Mouse (Mus musculus): Measurements from ENCODE around the gene Uqcr11. TPM values are rescaled to one million over a fixed set of nuclear protein-coding genes. Genes with fewer than 3 reads are reported as not detected.
A peak's percentile ranks its signal among the peaks of the same experiment; 100 is the strongest.

Uqcr11 gene
- total RNA-seq, 2 experiments from 2014 or later, result 373 to 394 TPM

- peak; percentile 55 to 69 for DNase-seq (ENCODE audit: extremely low spot score in 1 of 2, low spot score in 2 of 2)
- no peak for TF ChIP-seq CTCF (IDR thresholded peaks at IDR 0.05)
- no peak overlapping the region for H3K4me3 ChIP-seq
- H3K27ac ChIP-seq, result peak overlapping the region; percentile 40
- intact Hi-C loops (cut with DNase I), result no loop called here
These were observed 6.3 kb upstream of the Uqcr11 start for GRCm38 (mm10) chr10:80412656-80413541.

GRCm38 (mm10) chr10:80407924-80408323 is 1.3 kb upstream of the Uqcr11 start:
- DNase-seq (ENCODE audit: extremely low spot score in 1 of 2, low spot score in 2 of 2), result no peak
- Histone ChIP-seq H3K4me3 (no peak overlapping the region), H3K27ac (no peak overlapping the region)
- no peak for TF ChIP-seq CTCF (IDR thresholded peaks at IDR 0.05)
- intact Hi-C loops (cut with DNase I), result no loop called here

GRCm38 (mm10) chr10:80405481-80406173 is 1.0 kb downstream of the Uqcr11 start:
- intact Hi-C loops (cut with DNase I), result loop anchor here (1.0 kb wide), 1 partner anchor 28 kb away; the partner anchor contains the start of gene Tcf3
- peak; percentile 5; the same call in 1 of the 2 replicates for TF ChIP-seq CTCF (IDR thresholded peaks at IDR 0.05)
- DNase-seq (ENCODE audit: extremely low spot score in 1 of 2, low spot score in 2 of 2), result no peak
- Histone ChIP-seq H3K27ac (no peak overlapping the region), H3K4me3 (peak overlapping the region; percentile 87)

DNA sequence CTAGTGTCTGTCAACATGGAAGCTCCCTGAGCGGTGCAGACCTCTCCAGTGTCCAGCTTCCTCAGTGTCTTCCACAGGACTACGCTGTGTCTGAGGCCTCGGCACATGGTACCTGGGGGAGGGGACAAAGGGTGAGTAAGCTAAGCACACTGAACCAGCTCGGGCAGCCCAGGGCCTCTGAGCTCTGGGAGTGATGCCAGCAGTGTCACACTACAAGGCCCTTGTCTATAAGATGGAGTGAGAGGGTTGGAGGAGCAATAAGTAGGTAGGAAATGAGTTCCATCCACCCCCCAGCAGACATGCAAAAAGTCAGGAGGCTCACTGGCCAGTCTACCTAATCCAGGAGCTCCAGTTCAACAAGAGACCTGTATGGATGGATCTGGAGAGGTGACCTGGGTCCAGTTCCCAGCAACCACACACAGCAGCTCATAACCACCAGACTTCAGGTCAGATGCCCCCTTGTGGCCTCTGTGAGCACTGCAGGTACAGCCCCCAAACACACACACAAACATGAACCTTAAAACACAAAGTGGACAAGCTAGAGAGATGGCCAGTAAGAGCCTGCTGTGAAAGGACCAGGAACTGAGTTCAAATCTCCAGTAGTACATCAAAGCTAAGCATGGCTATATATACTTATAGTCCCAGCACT is 3.5 kb downstream of the Uqcr11 start:
- intact Hi-C loops (cut with DNase I), result no loop called here
- no peak overlapping the region for H3K4me3 ChIP-seq
- H3K27ac ChIP-seq, result no peak overlapping the region
- DNase-seq (ENCODE audit: extremely low spot score in 1 of 2, low spot score in 2 of 2), result no peak
- peak; percentile 66 for TF ChIP-seq CTCF (IDR thresholded peaks at IDR 0.05)

GRCm38 (mm10) chr10:80400704-80401161 is 5.9 kb downstream of the Uqcr11 start:
- intact Hi-C loops (cut with DNase I), result no loop called here
- TF ChIP-seq CTCF (IDR thresholded peaks at IDR 0.05), result no peak
- DNase-seq (ENCODE audit: extremely low spot score in 1 of 2, low spot score in 2 of 2), result no peak
- Histone ChIP-seq H3K27ac (peak overlapping the region; percentile 89), H3K4me3 (peak overlapping the region; percentile 78; the same call in 1 of the 2 replicates)

DNA sequence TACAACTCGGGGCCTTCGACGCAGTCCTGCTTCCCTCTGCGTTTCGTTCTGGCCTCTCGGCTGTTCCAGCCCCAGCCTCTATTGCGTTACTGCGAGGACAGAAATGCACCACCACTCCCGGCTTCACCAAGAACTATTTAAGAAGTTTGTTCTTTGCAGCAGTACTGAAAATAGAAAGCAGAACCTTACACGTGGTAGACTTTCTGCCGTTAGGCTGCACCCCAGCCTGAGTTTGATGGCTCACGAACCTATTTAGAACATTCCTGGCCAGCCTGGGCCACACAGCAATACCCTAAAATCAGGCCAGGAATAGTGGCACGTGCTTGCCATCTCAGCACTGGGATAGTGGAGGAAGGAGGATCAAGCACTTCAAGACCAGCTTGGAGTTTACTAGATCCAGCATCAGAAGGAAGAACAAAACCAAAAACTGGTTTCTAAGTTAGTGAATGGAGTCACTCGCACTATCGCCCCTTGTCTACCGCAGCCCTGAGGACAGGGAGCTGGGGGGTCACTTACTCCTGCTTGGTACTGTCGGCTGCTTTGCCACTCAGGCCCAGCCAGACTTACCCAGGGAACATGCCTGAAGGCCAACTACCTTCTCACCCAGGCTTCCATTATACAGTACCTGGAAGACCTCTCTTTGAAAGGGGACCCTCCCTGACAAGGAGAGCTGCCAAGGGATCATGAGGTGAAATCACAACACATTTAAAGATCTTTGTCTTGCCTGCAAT is 6.5 kb downstream of the Uqcr11 start:
- no peak for DNase-seq (ENCODE audit: extremely low spot score in 1 of 2, low spot score in 2 of 2)
- intact Hi-C loops (cut with DNase I), result no loop called here
- H3K4me3 ChIP-seq, result peak overlapping the region; percentile 78
- peak overlapping the region; percentile 89 for H3K27ac ChIP-seq
- TF ChIP-seq CTCF (IDR thresholded peaks at IDR 0.05), result no peak

GRCm38 (mm10) chr10:80399191-80399972 is 7.2 kb downstream of the Uqcr11 start, which contains the start of gene Mbd3:
TSS of gene Mbd3 (minus strand) at chr10:80399550.
- TF ChIP-seq CTCF (IDR thresholded peaks at IDR 0.05), result no peak
- DNase-seq (ENCODE audit: extremely low spot score in 1 of 2, low spot score in 2 of 2), result peak; percentile 98 to 100
- intact Hi-C loops (cut with DNase I), result no loop called here
- H3K4me3 ChIP-seq, result peak within 1 kb of the TSS; percentile 78
- peak within 1 kb of the TSS; percentile 99 for H3K27ac ChIP-seq

DNA sequence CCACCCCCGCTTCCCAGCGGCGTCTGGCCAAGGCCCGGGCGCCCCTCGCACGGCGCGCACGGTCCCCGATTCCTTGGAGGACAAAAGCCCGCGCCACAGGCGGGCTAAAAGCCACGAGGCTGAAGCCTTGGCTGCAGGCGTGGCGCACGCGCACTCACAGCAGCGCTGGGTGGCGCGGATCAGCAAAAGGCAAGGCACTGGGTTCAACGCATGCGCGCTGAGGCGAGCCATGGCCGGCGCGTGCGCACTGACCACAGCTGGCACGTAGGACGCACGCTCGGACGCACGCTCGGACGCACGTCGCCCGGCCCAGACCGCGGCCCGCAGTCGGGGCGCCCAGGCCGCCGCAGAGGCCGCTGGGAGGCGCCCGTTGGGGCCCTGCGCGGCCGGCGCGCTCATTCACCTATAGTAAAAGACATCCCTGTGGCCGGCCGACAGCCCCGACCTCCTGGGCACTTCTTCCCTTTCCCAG is 7.9 kb downstream of the Uqcr11 start:
- no peak; the same call in none of the 2 replicates for TF ChIP-seq CTCF (IDR thresholded peaks at IDR 0.05)
- DNase-seq (ENCODE audit: extremely low spot score in 1 of 2, low spot score in 2 of 2), result peak; percentile 98
- intact Hi-C loops (cut with DNase I), result no loop called here
- peak overlapping the region; percentile 99 for H3K27ac ChIP-seq
- peak overlapping the region; percentile 78 for H3K4me3 ChIP-seq

GRCm38 (mm10) chr10:80398174-80398535 is 8.5 kb downstream of the Uqcr11 start:
- intact Hi-C loops (cut with DNase I), result no loop called here

DNA sequence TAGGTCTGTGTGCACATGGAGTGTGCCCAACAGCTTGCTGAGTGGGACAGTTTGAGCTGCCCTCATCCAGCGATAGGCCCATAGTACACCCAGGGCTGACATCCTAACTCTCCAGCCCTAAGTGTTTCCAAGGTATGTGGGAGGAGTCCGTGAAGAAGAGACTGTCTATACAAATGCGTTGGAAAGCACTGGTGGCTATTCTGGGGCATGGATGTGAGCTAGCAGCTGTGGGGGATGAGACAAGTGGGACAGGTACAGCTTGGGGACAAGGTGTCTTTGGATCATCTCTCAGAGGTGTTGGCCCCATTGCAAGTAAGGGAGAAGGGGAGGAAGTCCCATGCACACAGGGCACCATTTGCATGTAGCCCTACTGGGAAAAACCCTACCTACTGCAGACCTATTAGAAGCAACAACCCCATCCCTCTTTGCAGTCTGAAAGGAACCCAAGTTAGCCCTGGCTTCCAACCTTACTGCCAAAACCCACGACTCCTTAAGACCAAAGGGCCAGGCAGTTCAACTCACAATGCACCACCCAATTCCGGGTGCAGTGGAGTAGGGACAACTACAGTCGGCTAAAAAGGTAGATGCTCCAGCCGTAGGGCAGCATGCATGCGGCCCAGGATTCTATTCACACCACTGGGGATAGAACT is 9.0 kb downstream of the Uqcr11 start:
- peak overlapping the region; percentile 78 for H3K4me3 ChIP-seq
- DNase-seq (ENCODE audit: extremely low spot score in 1 of 2, low spot score in 2 of 2), result no peak
- intact Hi-C loops (cut with DNase I), result no loop called here
- no peak overlapping the region; the same call in 1 of the 2 replicates for H3K27ac ChIP-seq
- no peak for TF ChIP-seq CTCF (IDR thresholded peaks at IDR 0.05)

More at GRCm38 (mm10) chr10:80398174-80398535, 8.5 kb downstream of the Uqcr11 start:
- peak overlapping the region; percentile 78 for H3K4me3 ChIP-seq
- peak overlapping the region; percentile 89; the same call in 1 of the 2 replicates for H3K27ac ChIP-seq
- no peak for TF ChIP-seq CTCF (IDR thresholded peaks at IDR 0.05)
- DNase-seq (ENCODE audit: extremely low spot score in 1 of 2, low spot score in 2 of 2), result no peak

Data from left cerebral cortex, adult 2 months (tissue).